Mouse (Mus musculus) E14TG2a.4 (cell line): ENCODE measurements around the gene Fbxl17.

Experiments used
- CTCF ChIP-seq: conservative IDR thresholded peaks from 2 replicates; pipeline ENCODE4 v1.5.1; 2014; ENCODE audit warnings: low read length
- NANOG ChIP-seq: IDR thresholded peaks from 2 replicates; pipeline ENCODE4 v1.6.1; 2014; ENCODE audit warnings: borderline replicate concordance, low read length, mixed read lengths
- POU5F1 ChIP-seq: IDR thresholded peaks from 2 replicates; pipeline ENCODE4 v1.6.1; 2014; ENCODE audit warnings: low read length, borderline replicate concordance

GRCm38 (mm10) chr17:63312804-63313203, 187.0 kb downstream of the Fbxl17 start:
- TF ChIP-seq CTCF: no peak
- TF ChIP-seq POU5F1: no peak
- no peak for TF ChIP-seq NANOG
